Mouse (Mus musculus): Measurements from ENCODE around the gene Plcd1.

The Plcd1 gene

DNA sequence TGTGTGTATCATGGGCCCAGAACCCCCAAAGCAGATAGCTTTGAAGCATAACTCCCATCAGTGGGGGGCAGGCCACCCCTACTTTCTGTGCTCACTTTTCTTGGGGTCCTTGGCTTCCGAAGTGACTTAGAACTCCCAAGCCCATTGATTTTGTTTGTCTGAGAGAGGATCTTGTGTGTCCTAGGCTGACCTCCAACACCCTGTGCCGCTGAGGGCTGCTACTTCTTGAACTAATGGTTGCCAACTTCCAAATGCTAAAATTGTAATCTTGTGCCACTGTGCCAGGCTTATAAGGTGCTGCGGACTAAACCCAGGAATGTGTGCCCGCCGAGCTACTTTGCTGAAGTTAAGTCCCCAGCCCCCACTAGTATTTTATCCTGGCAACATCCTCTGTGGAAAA is 2.8 kb downstream of the Plcd1 start:
- DNase-seq: no peak

DNA sequence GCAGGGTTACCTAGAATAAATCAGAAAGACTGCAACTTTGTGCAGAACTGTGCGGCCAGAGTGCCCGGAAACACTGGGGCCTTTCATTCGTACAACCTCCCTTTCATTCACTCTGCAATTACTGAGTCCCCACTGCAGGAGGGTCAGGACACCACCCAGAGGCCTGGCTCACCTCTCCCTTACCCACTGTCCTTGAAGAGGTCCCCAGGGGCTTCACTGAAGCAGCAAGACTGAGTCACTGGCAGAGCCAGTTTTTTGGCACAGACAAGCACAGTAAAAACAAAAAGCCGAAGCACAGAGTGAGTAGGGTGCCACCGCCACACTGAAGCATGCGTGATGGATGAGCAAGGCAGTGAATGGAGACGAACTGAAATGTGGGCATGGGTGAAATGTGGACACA is 3.9 kb downstream of the Plcd1 start:
- DNase-seq: no peak

DNA sequence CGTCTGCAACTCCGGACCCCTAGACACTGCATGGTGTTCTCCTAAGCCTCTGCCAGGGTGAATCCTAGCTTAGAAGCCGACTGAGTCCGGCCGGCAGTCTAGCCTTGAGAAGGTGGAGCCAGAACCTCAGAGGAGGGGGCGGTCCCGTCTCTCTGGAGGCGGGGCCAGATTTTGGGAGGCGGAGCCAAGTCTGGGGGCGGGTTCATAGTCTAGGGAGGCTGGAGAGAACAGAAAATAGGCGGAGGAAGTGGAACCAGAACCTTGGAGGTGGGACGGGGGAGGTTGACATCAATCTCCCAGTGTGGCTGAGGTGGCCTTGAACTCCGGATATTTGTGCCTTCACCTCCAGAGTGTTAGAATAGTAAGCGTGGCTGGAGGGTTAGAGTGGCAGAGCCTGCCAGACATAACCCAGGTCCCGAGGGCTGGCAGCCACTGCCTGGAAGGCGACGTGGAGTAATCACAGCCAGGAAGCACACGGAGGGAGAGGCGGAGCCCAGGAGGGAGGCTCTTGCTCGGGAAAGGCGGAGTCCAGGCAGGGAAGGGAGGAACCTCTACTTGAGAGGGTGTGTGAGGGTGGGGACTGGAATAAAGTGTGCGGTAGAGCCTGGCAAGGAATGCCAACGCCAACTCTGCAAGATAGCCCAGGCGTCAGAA is 5.0 kb downstream of the Plcd1 start:
- peak; percentile 47 for DNase-seq

DNA sequence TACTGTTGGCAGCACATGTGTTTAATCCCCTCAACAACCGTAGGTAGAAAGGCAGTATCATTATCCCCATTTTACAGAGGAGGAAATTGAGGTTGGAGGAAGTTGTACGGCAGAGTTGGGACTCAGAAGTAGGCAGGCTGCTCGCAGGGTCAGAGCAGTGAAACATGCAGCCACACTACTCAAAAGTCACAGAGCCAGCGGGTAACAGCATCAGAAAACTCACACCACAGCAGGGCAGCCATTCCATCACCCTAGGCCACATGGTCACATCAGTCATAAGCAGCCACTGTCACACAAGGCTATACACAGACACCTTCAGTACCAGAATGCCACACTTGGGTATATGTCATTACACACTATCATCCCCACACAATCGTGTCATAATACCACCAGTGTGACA is 6.0 kb downstream of the Plcd1 start:
- DNase-seq: no peak

DNA sequence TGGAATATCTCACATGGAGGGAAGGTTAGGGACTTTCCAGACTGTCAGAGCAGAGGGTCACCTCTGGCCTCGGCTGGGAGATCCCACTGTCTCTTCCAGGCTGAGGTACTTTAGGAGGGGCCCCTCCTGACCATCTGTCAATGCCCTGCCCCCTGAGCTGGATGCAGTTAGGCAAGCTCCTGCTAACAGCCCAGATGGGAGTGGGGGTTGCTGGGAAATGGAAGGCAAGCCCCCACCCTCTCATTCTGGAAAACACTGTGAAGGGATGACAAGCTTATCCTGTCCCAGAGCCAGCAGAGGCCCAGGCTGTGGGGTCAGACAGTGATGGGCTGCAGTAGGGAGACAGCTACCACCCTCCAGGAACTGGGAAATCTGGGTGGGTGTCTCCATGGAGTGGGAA is 6.9 kb downstream of the Plcd1 start:
- DNase-seq: no peak

DNA sequence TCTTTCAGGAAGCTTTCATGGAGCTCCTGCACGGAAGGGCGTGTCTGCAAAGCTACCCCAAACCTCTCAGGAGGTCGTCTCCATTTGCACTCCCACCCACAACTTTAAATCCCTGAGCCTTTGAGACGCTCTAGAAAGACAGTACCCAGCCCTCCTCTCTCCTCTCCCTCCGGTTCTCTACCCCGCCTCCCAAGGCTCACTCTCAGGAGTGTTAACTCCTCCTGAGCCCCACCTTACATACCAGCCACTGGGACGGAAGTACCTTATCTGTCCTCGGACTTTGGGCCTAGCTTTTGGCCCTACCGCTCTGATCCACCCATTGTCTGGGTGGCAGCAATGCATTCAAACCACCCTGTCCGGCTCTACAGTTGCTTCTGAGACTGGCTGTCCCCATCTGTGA is 9.3 kb downstream of the Plcd1 start:
- DNase-seq: no peak

DNA sequence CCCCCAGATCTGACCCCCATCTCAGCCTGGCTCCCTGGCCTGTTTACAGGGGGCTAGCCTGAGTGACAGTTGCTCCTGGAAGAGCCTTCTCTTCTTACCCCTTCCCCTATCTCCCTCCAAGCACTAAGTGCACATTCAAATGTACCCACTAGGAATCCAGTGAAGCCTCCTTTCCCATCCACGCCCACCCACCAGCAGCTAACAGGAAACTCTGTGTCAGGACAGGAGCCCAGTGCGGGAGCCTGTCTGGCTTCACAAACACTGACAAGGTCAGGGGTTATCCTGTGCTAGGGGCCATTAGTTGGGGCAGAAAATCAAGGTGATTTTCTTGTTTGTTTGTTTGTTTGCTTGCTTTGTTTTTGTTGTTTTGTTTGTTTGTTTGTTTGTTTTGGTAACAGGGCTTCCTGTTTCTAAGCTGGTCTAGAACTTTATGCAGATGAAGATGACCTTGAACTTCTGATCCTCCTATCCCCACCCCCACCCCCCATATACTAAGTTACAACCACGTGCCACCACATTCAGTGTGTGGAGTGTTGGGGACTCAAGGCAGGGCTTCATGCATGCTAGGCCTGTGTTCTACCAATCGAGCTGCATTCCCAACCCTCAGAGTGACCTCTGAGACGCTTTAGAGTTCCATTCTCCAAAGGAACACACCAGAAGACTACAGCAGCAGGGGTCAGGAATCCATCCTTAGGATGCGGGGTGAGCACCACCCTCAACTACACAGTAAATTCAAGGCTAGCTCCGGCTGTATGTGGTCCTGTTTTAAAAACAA is 10.5 kb downstream of the Plcd1 start:
- no peak for DNase-seq

DNA sequence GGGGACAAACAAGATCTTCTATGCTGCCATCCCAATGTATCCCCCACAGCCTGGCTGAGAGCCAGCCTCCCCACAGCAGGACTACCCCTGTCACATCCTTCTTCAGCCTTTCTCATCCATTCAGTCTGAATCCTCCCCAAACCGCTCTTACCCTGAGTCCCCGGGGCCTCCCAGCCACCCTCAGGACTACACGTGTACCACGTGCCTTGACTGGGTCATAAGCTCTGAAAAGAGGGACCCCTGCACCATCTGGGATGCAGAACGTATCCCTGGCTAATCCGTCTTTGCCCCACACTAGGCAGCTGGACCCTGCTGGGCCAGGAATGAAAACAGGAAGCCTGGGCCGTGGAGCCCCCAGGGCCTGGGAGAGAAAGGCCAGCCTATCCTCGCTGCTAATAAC is 11.3 kb downstream of the Plcd1 start:
- no peak for DNase-seq

DNA sequence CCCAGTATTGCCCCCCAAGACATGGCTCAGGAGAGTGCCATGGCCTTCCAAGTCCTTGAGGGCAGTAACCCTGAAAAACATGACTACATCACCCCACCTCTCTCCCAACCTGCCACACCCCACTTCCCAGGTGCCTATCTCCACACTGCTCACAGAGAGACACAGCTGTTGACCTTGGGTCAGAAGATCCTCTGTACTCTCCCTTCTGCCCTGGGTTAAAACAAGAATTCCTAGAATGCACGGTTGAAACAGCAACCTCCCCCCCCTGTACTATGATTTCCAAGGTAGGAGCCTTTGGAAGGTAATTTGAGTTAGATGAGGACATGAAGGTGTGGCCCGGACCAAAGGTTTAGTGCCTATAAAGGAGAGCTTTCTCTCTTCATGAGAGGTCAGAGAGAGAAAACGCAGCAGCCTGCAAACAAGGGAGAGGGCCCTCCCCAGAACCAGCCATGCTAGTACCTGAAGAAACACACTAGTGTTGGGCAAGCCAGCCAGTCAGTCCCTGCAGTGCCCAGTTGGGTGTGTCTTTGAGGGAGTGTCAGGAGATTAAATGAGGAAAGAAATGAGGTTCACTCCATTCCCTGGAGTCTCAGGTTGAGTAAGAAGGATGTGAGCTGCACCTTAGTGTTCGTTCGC is 13.1 kb downstream of the Plcd1 start:
- DNase-seq: no peak

DNA sequence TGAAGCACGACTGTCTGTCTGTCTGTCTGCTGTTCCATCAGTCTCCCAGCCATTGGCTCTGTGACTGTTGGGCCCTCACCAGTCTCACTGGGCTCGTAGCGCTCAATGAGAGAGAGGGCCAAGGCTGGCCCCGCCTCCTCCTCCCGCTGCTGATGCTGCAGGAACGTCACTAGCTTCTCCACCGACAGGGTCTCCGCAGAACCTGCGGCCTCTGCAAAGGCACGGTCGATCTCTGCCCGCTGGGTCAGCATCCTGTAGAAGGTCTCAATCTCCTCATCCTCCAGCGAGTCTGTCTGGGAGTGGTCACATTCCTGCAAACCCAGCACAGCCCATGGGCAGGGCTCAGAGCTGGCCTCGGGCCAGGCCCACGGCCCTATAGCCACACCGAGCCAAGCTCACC is 17.6 kb downstream of the Plcd1 start:
- no peak for DNase-seq

DNA sequence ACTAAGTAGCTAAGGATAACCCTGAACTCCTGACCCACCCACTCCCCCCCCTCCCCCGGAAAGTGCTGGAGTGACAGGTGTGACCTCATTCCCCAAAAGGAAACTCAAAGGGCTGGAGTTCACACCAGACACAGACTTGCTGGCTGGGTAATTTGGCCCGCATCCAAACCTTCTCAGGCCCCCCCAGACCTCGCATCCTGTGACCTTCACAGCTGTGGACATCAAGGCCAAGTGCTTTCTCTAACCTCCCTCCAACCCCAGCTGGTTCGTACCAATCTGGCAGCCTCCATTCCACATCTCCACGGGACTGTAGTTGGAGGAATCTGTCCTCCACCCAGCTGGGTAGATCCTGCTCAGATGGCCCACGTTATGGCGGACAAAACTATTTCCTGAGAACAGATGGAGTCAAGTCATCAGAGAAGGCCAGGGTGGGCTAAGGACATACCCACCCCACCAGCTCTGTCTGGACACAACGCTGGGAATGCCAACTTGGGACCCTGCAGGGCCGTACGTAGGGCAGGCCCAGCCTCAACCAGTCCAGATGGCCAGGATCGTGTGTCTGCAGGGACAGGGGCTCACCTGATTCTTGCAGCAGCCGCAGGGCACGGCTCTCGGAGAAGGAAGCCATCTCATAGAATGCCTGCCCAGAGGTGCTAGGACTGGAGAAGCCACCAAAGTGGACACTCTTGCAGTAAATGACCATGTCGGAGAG is 20.0 kb downstream of the Plcd1 start:
- no peak for DNase-seq

DNA sequence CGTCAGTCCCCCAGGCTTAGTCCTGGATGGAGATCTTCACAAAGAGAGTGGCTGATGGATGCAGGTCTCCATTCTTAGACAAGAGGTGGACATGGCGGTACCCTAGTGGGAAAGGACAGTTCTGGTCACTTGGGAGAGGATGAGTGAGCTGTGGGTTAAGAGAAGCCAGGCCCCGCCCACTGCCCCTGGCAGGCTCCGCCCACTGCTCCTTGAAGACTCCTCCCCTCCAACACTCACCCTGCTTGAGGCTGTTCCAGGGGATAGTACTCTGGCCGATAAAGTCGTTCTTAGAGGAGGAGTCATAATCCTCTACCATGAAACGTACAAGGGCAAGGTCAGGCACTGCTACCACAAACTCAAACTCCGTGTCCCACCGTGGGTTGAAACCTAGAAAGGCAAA is 21.5 kb downstream of the Plcd1 start:
- no peak for DNase-seq

DNA sequence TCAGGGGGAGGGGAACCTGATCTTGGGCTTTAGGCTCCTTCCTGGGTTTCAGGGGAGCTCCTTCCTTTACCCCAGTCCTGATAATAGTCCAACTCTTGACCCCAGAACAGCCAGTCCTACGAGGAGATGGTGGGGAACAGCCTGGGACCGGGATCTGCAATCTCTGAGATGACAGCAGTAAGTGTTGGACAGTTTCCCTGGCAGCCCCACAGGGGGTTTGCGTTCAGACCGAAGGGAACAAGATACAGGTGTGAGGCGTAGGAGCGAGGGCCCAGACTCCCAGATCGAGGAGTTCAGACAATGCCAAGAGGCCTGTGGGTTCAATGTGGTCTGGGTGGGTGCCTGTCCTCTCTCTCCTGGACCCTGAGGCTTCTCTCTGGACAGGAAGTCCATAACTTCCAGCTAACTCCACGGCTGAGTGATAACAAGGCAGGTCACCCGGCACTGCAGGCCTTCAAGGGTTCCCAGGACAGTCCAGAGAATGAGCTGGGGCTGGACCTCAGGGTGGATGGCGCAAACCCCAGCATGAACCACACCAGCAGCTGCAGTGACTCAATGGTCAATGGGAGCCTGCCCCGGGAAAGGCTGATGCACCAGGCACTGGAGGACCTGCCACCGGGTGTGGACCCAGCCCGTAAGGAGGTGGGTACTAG is 23.0 kb downstream of the Plcd1 start:
- DNase-seq: no peak

DNA sequence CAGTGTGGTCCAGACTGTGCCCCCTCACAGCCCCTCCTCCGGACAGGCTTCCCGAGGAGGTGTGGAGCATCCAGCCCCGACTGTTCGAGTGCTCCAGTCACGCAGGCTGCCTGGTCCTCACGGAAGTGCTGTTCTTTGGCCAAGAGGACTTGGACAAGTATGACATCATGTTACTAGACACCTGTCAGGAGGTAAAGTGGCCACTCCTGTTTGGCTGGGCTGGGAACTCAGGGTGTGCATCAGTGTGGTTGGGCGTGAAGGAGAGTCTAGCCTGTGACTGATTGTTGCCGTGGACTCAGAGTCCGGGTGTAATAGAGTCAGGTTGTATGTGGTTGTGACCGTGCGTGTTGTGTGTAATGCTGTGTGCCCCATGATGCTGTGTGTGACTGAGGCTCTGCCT is 25.0 kb downstream of the Plcd1 start:
- DNase-seq: no peak

DNA sequence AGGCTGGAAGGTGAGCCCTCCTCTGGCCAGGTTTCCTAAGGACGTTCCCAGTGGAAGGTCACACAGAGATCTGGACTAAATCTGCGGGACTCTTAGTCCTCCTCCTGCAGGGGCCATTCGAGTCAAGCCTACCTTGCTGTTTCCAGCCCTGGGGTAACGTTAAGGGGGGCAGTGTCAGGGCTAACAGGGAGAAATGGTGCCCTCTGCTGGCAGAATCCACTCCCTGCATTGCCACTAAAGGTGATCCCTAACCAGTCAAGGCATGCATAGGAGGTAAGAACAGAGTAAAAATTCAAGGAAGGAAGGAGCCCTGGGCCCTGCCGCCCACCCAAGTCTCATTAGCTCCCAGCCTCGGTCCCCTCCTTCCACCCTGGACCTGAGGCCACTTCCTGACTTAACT is 25.7 kb downstream of the Plcd1 start:
- peak; percentile 33 for DNase-seq

DNA sequence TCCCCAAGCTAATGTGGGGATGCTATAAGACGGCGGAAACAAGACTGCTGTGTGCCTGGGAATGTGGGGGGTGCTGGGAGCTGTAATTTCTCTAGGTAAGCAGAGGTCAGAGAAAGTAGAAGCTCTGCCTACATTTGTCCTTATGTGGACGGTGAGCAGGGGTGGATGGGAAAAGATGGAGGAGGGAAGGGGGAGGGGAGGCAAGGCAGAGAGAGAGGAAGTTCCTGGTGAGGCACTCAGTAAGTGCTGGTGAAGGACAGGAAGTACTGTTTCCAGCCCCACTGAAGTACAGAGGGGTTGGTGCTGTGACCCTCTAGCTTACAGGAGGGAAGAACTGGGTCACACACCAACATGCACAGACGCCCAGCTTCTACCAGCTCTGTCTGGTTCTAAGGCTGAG is 29.0 kb downstream of the Plcd1 start:
- no peak for DNase-seq

DNA sequence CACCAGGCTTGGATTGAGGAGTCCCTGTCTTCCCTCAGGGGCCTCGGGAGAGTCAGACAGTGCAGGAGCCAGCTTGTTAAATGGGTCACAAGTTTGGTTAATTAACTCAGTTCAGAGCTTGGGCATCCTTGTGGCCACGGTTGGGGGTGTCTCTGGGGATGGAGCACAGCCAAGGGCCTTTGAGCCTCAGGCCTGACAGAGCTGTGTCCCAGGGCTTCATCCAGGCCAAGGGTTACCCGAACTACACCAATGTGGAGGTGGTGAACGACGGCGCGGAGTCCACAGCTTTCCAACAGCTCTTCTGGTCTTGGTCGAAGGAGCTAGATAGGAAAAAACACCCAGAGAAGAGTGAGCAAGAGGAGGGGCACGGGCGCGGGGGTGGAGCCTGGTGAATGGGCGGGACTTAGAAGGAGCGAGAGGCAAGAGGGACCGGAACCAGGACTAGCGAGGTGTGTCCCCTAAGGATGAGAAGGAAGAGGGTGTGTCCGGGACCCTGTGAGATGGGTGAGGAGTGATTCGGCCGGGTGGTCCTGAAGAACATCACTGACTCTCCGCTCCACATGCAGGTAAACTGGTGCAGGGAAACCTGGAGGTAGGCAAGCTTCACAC is 30.2 kb downstream of the Plcd1 start:
- DNase-seq: no peak

DNA sequence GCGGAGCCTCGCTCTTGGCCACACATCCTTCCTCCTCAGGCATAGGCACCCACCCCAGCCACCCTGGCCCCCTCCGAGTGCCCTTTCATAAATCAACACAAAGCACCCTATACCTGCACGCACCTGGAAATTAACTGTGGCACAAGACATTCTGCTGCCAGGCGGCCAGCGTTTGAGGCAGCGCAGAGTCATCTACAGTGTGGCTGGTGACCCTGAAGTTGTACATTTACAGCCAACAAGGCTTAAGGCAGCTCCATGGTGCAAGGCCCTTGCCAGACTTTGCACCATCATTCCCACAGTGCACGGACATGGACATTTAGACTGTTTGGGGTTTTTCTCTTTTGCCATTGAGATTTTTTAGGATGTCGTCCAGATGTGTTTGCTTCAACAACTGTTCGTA is 32.6 kb downstream of the Plcd1 start:
- no peak for DNase-seq

DNA sequence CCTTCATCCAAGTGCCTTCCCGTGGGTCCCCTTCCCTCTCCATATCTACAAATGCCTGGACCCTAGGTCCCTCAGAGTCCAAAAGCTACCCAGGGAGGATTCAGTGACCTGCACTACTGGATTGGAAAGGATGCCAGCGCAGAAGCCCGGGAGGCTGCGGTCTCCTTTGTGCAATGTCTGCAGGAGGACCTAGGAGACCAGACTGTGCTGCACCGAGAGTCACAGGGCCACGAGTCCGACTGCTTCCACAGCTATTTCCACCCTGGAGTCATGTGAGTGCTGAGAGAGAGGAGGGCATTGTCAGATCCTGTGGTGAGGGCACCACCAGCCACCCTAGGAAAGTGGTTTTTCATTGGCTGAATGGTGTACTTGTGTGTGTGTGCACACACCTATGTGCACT is 35.1 kb downstream of the Plcd1 start:
- no peak for DNase-seq

DNA sequence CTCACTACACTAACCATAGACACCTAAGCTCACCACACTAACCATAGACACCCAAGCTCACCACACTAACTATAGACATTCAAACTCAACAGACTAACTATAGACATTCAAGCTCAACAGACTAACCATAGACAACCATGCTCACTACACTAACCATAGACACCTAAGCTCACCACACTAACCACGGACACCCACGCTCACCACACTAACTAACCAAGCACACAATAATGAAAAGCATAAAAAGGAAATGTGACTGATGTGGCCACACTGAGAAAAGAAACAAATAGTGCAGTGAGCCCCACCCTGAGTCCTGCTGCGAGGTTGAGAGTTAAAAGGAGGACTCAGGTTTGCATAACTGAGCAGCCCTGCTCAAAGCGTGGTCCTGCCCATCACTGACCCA is 38.0 kb downstream of the Plcd1 start:
- DNase-seq: no peak

DNA sequence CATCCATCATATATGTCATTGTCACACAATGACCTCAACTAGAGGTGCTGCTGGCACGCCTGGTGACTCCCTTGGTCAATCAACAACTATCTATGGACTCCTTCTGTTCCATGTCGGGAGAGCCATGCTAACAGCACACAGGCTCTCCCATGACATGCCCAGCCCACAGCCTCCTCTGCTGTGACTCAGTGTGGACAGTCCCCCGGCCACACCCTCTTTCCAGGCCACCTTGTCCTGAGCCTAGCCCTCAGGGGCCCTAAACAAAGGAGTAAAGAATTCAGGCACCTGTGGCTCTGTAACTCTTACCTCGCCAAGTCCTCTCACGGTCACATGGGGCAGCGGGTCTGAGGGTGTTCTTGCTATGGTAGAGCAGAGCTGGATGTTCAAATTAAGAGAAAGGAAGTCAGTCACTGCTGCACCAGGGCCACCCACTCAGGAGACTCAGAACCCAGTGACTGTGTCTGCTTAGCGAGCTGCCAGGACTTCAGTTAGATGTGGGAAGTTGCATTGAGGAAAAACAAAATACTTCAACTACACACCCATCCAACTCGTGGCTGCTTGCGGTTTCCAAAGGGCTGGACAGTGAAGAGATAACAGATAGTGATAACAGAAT is 39.2 kb downstream of the Plcd1 start:
- DNase-seq: no peak
